Mouse (Mus musculus) adrenal gland, postnatal 36 days (tissue): ENCODE results near the gene Tab3. TPM values are rescaled to one million over a fixed set of nuclear protein-coding genes. Genes with fewer than 3 reads are reported as not detected.

Source experiments
- DNase-seq, 2 experiments: peaks; one replicate each; pipeline ENCODE4 v3.0.0; 2021; ENCODE audit warnings: mixed read lengths in 1 of 2
- long read RNA-seq, 2 experiments: library from polyadenylated mRNA; stranded (forward); transcript quantifications; one replicate each; pipeline ENCODE4 v2.0.0; 2021; ENCODE audit warnings: borderline sequencing depth in 2 of 2
- microRNA-seq: library from miRNA; unstranded; fragments of <30 nt; microRNA quantifications from one replicate; pipeline ENCODE4 v1.2.0, GENCODE M21; 2021
- total RNA-seq, 2 experiments: library from RNA; stranded (reverse); gene quantifications; 2 replicates each; pipeline ENCODE4 v1.2.3; 2021

The Tab3 gene
- 10 to 100 TPM; 10.3 to 11.6 TPM for total RNA-seq
- long read RNA-seq, experiment 1, result 0 reads
- long read RNA-seq, experiment 2, result 0 reads

- peak; percentile 95 to 97 for DNase-seq
These were observed at the start of gene Tab3 for GRCm38 (mm10) chrX:85573532-85574181. TSS of gene Tab3 (plus strand) at chrX:85574022.

DNA sequence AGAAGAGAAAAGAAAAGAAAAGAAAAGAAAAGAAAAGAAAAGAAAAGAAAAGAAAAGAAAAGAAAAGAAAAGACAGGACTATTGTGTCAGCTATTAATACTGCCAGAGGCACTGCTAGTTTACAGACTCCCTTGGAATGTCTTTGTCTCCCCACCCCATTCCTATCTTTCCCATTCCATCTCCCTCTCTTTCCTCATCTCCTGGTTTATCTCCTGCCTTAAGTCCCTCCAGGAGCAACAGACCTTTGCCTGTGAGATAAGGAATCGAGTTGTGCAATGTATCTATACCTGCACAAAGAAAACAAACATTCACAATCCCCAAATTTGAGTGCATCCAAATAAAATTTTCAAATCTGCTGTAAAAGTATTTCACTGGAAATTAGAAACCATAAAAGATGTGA is 48.3 kb upstream of the Tab3 start:
- DNase-seq, result no peak

GRCm38 (mm10) chrX:85526263-85527019 is 47.4 kb upstream of the Tab3 start:
- no peak for DNase-seq

GRCm38 (mm10) chrX:85558931-85559330 is 14.9 kb upstream of the Tab3 start:
- no peak for DNase-seq

- no peak for DNase-seq
These were observed 7.6 kb upstream of the Tab3 start for GRCm38 (mm10) chrX:85566256-85566655.

- DNase-seq, result peak in 1 of 2 experiments; percentile 9
These were observed 340 bp downstream of the Tab3 start for GRCm38 (mm10) chrX:85574182-85574541.

DNA sequence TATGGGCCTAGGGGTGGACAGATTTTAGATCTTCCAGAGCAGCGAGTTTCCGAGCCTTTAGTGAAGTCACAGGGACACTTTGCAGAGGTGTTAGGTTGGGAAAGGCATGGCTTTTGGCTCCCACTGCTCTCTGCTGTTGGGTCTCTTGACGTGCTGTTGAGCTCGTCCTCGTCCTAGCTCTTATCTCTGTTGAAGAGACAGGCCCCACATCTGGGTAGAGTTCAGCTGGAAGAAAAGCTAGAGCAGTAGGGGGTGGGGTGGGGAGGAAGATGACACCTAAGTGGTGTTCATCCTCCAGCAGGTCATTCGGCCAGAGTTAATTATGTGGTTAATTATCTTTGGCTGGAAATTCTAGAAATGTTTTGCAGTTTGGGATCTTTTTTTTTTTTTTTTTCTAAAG is 2.5 kb downstream of the Tab3 start:
- DNase-seq, result no peak

DNA sequence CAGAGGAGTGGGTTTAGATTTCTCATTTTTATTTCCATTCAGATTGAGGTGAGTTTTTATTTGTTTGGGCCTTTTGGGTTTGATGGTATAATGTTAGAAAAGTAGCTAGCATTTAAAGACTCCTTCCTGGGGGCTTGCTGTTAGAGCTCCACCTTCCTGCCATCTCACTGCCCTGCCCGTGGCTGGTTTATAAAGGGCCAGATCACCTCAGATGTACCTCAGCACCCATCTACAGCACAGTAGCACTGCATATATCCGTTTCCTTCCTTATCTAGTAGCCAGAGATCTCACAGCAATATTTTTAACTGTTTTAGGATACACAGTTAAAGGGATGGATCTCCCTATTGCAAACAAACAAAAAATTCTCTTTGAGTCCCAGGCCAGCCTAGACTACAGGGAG is 6.9 kb downstream of the Tab3 start:
- DNase-seq, result no peak

GRCm38 (mm10) chrX:85582517-85582916 is 8.7 kb downstream of the Tab3 start:
- no peak for DNase-seq

GRCm38 (mm10) chrX:85585575-85585974 is 11.8 kb downstream of the Tab3 start:
- peak; percentile 1 to 6 for DNase-seq

DNA sequence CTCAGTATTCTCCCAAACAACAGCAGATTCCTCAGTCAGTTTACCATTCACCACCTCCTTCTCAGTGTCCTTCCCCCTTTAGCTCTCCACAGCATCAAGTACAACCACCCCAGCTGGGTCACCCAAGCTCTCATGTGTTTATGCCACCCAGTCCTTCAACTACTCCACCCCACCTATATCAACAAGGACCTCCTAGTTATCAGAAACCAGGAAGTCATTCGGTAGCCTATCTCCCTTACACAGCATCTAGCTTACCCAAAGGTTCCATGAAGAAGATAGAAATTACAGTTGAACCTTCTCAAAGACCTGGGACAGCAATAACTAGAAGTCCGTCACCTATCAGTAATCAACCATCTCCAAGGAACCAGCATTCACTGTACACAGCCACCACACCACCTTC is 40.9 kb downstream of the Tab3 start:
- DNase-seq, result no peak

DNA sequence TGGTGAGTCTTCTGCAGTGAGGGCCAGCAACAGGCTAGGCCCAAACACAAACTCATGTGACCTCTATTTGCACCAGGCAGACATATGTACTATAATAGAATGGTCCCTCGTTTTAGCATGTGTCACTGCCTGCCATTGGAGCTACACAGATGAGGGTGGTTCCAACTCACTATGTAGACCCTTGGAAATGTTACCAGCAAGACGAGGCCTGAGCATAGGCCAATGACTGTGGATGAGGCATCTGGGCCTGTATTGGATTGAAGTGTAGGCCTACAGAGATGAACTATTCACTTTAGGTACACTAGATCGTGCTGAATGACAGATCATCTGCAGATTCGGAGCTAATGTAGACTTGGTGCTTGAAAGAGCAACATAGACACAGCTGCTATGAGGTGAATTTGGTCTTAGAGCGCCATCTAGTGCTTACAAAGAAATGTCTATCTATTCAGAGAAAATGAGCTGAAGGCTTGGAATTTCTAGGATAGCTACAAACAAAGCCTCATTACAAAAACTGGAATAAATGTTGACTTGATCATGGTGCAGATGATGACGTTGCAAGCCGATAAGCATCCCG is 72.5 kb downstream of the Tab3 start:
- DNase-seq, result peak in 1 of 2 experiments; percentile 8

DNA sequence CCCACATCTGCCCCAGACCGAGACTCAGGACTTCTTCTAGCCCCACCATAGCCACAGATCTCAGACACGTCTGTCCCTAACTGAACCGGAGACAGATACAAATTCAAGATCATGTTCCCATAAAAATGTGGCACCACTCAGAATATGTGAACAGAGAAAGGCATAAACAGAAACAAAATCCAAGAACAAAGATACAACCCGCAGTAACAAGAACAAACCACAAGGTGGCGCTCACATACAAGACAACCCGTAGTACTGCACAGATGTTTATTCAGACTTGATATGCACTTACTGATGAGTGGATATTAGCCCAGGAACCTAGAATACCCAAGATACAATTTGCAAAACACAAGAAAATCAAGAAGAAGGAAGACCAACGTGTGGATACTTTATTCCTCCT is 103.0 kb downstream of the Tab3 start:
- DNase-seq, result peak; percentile 10 to 23

GRCm38 (mm10) chrX:85682125-85682524 is 108.3 kb downstream of the Tab3 start:
- no peak for DNase-seq

DNA sequence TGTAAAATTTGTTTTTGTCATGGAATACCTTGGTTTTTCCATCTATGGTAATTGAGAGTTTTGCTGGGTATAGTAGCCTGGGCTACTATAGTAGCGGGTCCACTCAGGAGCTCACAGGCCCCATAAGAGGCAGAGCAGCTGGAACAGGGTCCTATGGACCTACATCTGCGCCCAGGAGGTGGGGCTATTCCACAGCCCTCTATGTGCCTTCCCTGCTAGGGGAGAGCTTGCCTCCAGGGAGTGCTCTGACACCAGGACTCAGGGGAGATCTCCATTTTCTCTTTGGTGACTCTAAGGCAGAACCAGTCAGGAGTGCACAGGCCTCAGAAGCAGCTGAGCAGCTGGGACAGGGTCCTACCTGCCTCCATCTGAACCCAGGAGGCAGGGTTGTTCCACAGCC is 109.9 kb downstream of the Tab3 start:
- no peak for DNase-seq

Small RNA genes within 50 kb of the gene (microRNA-seq; reads per million reads assigned to microRNA genes)
- gene Gm44378, result not detected

Other genes with a start within 250 kb of the Tab3 start
- gene Gk, start 202.8 kb downstream of the Tab3 start, total RNA-seq, result 10 to 100 TPM; 12.6 to 28.4 TPM